Mouse (Mus musculus) heart, embryonic 11.5 days (tissue): ENCODE data around the gene Afmid. TPM values are rescaled to one million over a fixed set of nuclear protein-coding genes. Genes with fewer than 3 reads are reported as not detected.
A peak's percentile ranks its signal among the peaks of the same experiment; 100 is the strongest.

Source experiments
- ATAC-seq: fragments of 200-750 bp; cut with Nextera tagmentation; replicated peaks from 2 replicates; pipeline ENCODE4 v1.8.0; 2017; ENCODE audit warnings: moderate library complexity; ENCODE audit not compliant: insufficient number of reproducible peaks, low FRiP score, low TSS enrichment
- H3K27ac ChIP-seq: fragments of 300-500 bp; sonication (generic); 2 replicates; pipeline ENCODE4 v1.5.1; 2014; ENCODE audit warnings: mild to moderate bottlenecking, low read depth, low read length
- H3K27me3 ChIP-seq: fragments of 300-500 bp; sonication (generic); 2 replicates; pipeline ENCODE4 v1.6.1; 2014; ENCODE audit warnings: mild to moderate bottlenecking, low read length, mixed read lengths; ENCODE audit not compliant: control insufficient read depth, insufficient read depth
- H3K36me3 ChIP-seq: fragments of 300-500 bp; sonication (generic); 2 replicates; pipeline ENCODE4 v1.6.1; 2014; ENCODE audit warnings: mild to moderate bottlenecking, low read length, moderate library complexity, mixed read lengths; ENCODE audit not compliant: control insufficient read depth, insufficient read depth
- H3K4me1 ChIP-seq: fragments of 300-500 bp; sonication (generic); 2 replicates; pipeline ENCODE4 v1.6.1; 2014; ENCODE audit warnings: low read length; ENCODE audit not compliant: control insufficient read depth, insufficient read depth
- H3K4me2 ChIP-seq: fragments of 300-500 bp; sonication (generic); 2 replicates; pipeline ENCODE4 v1.6.1; 2014; ENCODE audit warnings: mild to moderate bottlenecking, moderate library complexity
- H3K4me3 ChIP-seq: fragments of 300-500 bp; sonication (generic); 2 replicates; pipeline ENCODE4 v1.5.1; 2014; ENCODE audit warnings: low read depth, low read length
- H3K9ac ChIP-seq: fragments of 300-500 bp; sonication (generic); 2 replicates; pipeline ENCODE4 v1.6.1; 2014; ENCODE audit warnings: mild to moderate bottlenecking, low read depth, low read length, moderate library complexity
- H3K9me3 ChIP-seq: fragments of 300-500 bp; sonication (generic); replicated peaks from 2 replicates; pipeline ENCODE4 v1.6.1; 2016; ENCODE audit warnings: low read length; ENCODE audit not compliant: control insufficient read depth
- WGBS: fragments of 180-500 bp; shearing (Covaris S2); extraction: QIAGEN DNeasy Blood & Tissue Kit; methylation state at CpG from one replicate; pipeline ENCODE4 v1.1.7; 2014; ENCODE audit not compliant: insufficient replicate concordance; 5-methylcytosine and 5-hydroxymethylcytosine counted together
- polyA plus RNA-seq: library from polyadenylated mRNA; unstranded; fragments of >200 nt; fragmentation: Nextera tagmentation; extraction: Ambion mirVana; gene quantifications from 2 replicates; pipeline ENCODE4 v1.2.1, GENCODE M21; 2014

Gene Afmid
- polyA plus RNA-seq, 1 experiment from 2014 or later = 13.1 TPM

DNA sequence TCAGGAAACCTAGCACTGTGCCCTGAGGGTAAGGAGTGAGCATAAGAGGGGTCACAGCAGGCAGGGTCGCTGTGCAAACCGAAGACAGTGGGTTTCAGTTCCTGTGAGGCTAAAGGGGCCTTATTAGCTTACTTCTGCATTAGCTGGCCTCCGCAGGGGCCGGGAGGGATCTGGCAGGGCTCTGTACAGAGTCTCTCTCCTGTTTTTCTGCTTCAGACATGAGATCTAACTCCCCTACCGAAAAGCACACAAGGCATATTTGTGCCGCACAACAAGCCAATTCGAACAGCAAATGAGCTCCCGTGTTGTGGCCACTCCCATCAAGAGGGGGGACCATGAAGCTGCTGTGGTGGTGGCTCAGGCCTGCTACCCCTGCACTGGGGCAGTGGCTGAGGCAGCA, 53.2 kb downstream of the Afmid start:
- WGBS = 40% methylated on average over 8 of the region's 8 CpGs
- H3K4me2 ChIP-seq = peak overlapping the region; percentile 51; the same call in 1 of the 2 replicates
- H3K9me3 ChIP-seq = no peaks in the 10 kb centered on the region
- H3K9ac ChIP-seq = peak overlapping the region; percentile 54; the same call in 1 of the 2 replicates
- peaks cover 43% of the 10 kb centered on the region for H3K4me1 ChIP-seq
- no peak overlapping the region for H3K27ac ChIP-seq
- H3K4me3 ChIP-seq = no peak overlapping the region
- ATAC-seq = no peak
- 0 out of 2 replicates have a peak, but pooled peaks cover 2% of the 10 kb centered on the region for H3K27me3 ChIP-seq
- H3K36me3 ChIP-seq = no peaks in the 10 kb centered on the region

DNA sequence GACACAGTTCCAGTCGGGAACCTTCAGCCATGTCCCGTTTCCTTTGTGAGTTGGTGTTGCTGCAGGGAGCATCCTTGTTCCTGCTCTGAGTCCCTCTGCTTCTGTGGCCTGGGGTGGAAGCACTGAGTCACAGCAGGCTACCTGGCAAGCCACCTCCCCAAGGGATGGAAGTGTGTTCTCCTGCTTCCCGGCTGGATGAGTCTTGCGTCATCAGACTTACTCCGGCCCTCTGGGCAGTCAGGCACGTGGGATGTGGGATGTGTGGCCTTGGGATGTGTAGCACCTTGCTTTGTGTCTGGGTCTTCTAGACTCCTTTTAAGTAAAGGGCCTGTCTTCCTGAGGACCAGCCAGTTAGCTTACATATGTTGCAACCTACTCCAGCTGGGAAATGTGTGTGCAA, 54.0 kb downstream of the Afmid start:
- ATAC-seq = no peak
- Histone ChIP-seq H3K4me2 (no peak overlapping the region), H3K9ac (no peak overlapping the region), H3K36me3 (no peaks in the 10 kb centered on the region), H3K27me3 (0 out of 2 replicates have a peak, but pooled peaks cover 2% of the 10 kb centered on the region), H3K27ac (no peak overlapping the region), H3K9me3 (no peaks in the 10 kb centered on the region), H3K4me3 (no peak overlapping the region), H3K4me1 (peaks cover 43% of the 10 kb centered on the region)
- 74% methylated on average over 6 of the region's 6 CpGs for WGBS

DNA sequence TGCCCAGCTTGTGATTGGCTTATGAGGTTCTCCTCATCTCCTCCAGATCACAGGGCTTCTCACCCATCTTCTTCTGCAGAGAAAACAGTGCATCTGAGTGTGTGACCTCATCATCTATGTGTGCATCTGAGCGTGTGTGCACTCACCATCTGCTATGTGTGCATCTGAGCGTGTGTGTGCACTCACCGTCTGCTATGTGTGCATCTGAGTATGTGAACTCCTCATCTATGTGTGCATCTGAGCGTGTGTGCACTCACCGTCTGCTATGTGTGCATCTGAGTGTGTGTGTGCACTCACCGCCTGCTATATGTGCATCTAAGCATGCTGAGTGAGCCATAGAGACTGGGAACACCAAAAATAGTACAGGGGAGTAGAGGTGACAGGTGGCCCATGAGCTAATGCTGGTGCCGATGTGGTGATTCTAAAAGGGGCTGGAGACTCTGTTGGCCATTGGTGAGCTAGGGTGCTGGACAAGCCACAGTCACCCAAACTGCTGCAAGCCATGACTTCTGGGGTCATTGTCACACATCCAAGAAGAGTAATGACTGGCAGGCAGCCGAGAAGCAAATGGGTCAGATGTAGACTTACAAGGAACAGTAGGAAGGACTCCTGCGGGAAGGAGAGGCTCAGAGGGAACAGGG, 54.7 kb downstream of the Afmid start:
- no peaks in the 10 kb centered on the region for H3K36me3 ChIP-seq
- 79% methylated on average over 9 of the region's 9 CpGs for WGBS
- H3K9ac ChIP-seq = no peak overlapping the region
- H3K9me3 ChIP-seq = no peaks in the 10 kb centered on the region
- H3K27ac ChIP-seq = no peak overlapping the region
- peaks cover 37% of the 10 kb centered on the region for H3K4me1 ChIP-seq
- 0 out of 2 replicates have a peak, but pooled peaks cover 2% of the 10 kb centered on the region for H3K27me3 ChIP-seq
- ATAC-seq = no peak
- H3K4me3 ChIP-seq = no peak overlapping the region
- H3K4me2 ChIP-seq = no peak overlapping the region

DNA sequence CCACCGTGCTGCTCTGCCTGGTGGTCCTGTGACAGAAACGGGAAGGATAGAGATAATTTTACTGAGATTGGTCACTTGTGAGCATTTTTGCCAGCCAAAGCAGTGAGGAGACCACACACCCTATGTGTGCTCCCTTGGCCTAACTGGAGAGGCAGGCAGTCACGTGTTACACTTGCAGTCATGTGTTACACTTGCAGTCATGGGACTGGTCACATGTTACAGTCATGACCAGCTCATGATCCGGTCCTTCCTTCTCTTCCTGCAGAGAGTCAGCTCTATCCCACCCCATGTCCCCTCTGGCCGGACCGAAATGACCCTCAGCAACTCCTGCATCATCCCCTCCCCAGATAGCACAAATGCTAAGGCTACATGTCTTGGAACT, 55.2 kb downstream of the Afmid start:
- H3K4me2 ChIP-seq = no peak overlapping the region
- no peaks in the 10 kb centered on the region for H3K9me3 ChIP-seq
- ATAC-seq = no peak
- no peak overlapping the region for H3K27ac ChIP-seq
- peaks cover 32% of the 10 kb centered on the region for H3K4me1 ChIP-seq
- H3K36me3 ChIP-seq = no peaks in the 10 kb centered on the region
- 64% methylated on average over 6 of the region's 6 CpGs for WGBS
- 0 out of 2 replicates have a peak, but pooled peaks cover 2% of the 10 kb centered on the region for H3K27me3 ChIP-seq
- H3K4me3 ChIP-seq = no peak overlapping the region
- H3K9ac ChIP-seq = no peak overlapping the region

DNA sequence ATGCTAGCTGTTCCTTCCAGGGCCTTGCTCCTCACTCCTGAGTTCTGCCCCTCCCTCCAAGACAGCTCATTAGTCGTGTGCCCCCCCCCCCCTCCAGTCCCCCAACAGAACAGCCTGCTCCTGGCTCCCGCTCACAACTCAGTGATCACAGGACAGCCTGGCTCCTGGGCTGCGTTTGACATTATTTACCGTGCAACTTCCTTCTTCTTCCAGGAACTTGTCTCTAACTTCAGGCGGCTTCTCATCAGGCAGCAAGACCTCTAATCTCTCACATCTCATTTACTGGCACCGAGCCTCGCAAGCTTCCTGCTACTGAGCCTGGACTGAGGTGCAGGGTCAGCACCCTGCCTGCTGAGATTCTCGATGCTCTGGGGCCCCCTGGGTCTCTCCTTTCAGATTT, 56.1 kb downstream of the Afmid start:
- H3K9ac ChIP-seq = no peak overlapping the region
- H3K27me3 ChIP-seq = 0 out of 2 replicates have a peak, but pooled peaks cover 2% of the 10 kb centered on the region
- no peaks in the 10 kb centered on the region for H3K9me3 ChIP-seq
- peaks cover 30% of the 10 kb centered on the region for H3K4me1 ChIP-seq
- WGBS = 11% methylated on average over 7 of the region's 8 CpGs
- no peak overlapping the region; the same call in 1 of the 2 replicates for H3K4me2 ChIP-seq
- no peak for ATAC-seq
- H3K36me3 ChIP-seq = no peaks in the 10 kb centered on the region
- peak overlapping the region; percentile 62 for H3K27ac ChIP-seq
- no peak overlapping the region for H3K4me3 ChIP-seq

DNA sequence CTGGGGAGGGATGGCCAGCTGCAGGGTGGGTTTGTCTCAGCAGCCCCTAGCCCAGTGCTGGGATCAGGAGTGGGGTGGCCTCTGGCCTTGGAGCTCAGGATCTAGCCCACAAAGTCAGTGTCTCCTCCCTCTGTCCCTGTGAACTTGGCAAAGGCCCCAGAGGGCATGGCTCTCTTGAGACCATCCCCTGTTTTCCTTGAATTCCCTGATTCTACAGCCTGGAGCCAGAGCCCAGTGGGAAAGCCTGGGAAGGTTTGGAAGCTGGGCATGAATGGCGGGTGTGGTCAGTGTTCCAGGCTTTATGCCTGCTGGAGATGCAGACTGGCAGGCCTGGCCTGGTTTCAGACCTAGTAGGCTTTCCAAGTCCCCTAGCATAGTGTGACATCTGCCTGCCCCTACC, 56.5 kb downstream of the Afmid start:
- Histone ChIP-seq H3K27ac (peak overlapping the region; percentile 62), H3K9me3 (no peaks in the 10 kb centered on the region), H3K4me1 (peaks cover 30% of the 10 kb centered on the region), H3K4me3 (no peak overlapping the region), H3K27me3 (0 out of 2 replicates have a peak, but pooled peaks cover 2% of the 10 kb centered on the region), H3K4me2 (no peak overlapping the region), H3K36me3 (no peaks in the 10 kb centered on the region), H3K9ac (0 out of 2 replicates have a peak overlapping the region, but pooled peaks have one; percentile 22)
- 79% methylated on average over 1 of the region's 1 CpGs for WGBS
- no peak for ATAC-seq

DNA sequence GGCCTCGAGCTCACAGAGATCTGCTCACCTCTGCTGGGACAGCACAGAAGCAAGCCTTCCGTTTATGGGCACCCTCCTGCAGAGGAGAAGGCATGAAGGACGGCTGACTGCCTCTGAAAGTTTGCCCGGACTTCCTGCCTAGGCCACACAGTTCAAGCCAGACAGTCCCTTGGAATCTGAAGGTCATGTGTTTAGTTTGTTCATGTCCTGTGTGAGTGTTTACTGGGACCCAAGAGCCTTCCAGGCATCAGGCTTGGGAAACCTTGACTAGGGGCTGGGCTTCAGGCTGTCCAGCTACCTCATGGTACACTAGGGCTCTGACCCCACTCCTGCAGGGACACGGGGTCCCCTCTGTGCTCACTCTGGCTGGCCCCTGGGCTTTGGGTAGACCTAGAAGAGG, 60.3 kb downstream of the Afmid start:
- Histone ChIP-seq H3K27me3 (peaks cover 9% of the 10 kb centered on the region), H3K9ac (no peak overlapping the region), H3K36me3 (no peaks in the 10 kb centered on the region), H3K4me1 (peaks cover 41% of the 10 kb centered on the region), H3K4me2 (no peak overlapping the region), H3K9me3 (no peaks in the 10 kb centered on the region), H3K27ac (no peak overlapping the region), H3K4me3 (no peak overlapping the region)
- WGBS = 47% methylated on average over 5 of the region's 5 CpGs
- no peak for ATAC-seq

DNA sequence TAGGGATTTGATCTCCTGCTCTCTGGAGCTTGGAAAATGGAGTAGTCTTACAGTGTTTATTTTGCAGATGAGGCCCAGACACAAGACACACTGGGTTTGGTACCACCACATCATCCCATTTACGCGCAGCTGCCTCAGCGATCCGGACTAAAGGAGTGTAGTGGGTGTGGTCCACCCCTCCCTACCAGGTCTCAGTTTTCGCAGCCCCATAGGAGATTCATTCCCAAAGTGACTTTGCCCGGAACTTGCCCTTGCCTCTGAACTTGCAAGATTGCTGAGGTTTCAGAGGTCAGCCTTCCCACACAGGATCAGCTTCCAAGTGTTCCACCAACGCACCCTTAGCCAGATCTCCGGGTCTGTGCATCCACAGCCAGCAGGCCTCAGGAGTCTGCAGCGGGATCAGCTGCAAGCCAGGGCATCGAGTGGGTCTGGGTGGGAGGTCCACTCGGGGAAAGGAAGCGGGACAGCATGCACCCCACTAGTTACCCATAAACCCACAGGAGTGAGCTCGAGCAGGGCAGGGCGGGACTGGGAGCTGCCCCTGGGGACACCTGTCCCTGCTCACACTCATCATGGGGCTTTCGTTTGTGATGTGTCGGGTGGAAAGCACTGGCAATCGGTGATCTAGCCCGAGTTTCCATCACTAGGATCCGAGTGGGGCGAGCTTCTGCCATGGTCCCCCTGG, 62.6 kb downstream of the Afmid start:
- peak overlapping the region; percentile 64 for H3K4me2 ChIP-seq
- H3K36me3 ChIP-seq = no peaks in the 10 kb centered on the region
- peaks cover 9% of the 10 kb centered on the region for H3K27me3 ChIP-seq
- H3K4me1 ChIP-seq = peaks cover 33% of the 10 kb centered on the region
- H3K9me3 ChIP-seq = no peaks in the 10 kb centered on the region
- WGBS = 19% methylated on average over 20 of the region's 20 CpGs
- no peak overlapping the region for H3K27ac ChIP-seq
- peak overlapping the region; percentile 29; the same call in 1 of the 2 replicates for H3K4me3 ChIP-seq
- peak overlapping the region; percentile 62 for H3K9ac ChIP-seq
- ATAC-seq = no peak
